Mouse (Mus musculus) hindbrain, embryonic 15.5 days (tissue): ENCODE data around the gene Olfr812. TPM values are rescaled to one million over a fixed set of nuclear protein-coding genes. Genes with fewer than 3 reads are reported as not detected.
"Not testable (repeated sequence)": the region's sequence is repeated elsewhere in the genome, so short reads cannot be mapped to it uniquely, and the experiment has no call there.

Experiments used
- ATAC-seq: fragments of 200-750 bp; cut with Nextera tagmentation; 2 replicates; pipeline ENCODE4 v1.8.0; 2017; ENCODE audit warnings: low read depth, moderate number of reproducible peaks, moderate TSS enrichment; ENCODE audit not compliant: low FRiP score
- H3K27ac ChIP-seq: fragments of 300-500 bp; sonication (generic); replicated peaks from 2 replicates; pipeline ENCODE4 v1.5.1; 2015; ENCODE audit warnings: mild to moderate bottlenecking, inconsistent platforms
- H3K27me3 ChIP-seq: fragments of 300-500 bp; sonication (generic); 2 replicates; pipeline ENCODE4 v1.6.1; 2015; ENCODE audit warnings: control low read depth, inconsistent platforms
- H3K36me3 ChIP-seq: fragments of 300-500 bp; sonication (generic); 2 replicates; pipeline ENCODE4 v1.6.1; 2015; ENCODE audit warnings: control low read depth, inconsistent platforms
- H3K4me1 ChIP-seq: fragments of 300-500 bp; sonication (generic); replicated peaks from 2 replicates; pipeline ENCODE4 v1.6.1; 2015; ENCODE audit warnings: control low read depth, inconsistent platforms
- H3K4me2 ChIP-seq: fragments of 300-500 bp; sonication (generic); 2 replicates; pipeline ENCODE4 v1.6.1; 2015; ENCODE audit warnings: moderate library complexity, mild to moderate bottlenecking, inconsistent platforms
- H3K4me3 ChIP-seq: fragments of 300-500 bp; sonication (generic); 2 replicates; pipeline ENCODE4 v1.5.1; 2015; ENCODE audit warnings: mild to moderate bottlenecking, inconsistent platforms
- H3K9ac ChIP-seq: fragments of 300-500 bp; sonication (generic); 2 replicates; pipeline ENCODE4 v1.6.1; 2015; ENCODE audit warnings: inconsistent platforms
- H3K9me3 ChIP-seq: fragments of 300-500 bp; sonication (generic); 2 replicates; pipeline ENCODE4 v1.6.1; 2016; ENCODE audit warnings: control low read depth, inconsistent platforms
- WGBS: fragments of 180-500 bp; shearing (Covaris S2); methylation state at CpG from one replicate; pipeline ENCODE4 v1.1.7; 2015; 5-methylcytosine and 5-hydroxymethylcytosine counted together
- polyA plus RNA-seq: library from polyadenylated mRNA; unstranded; fragments of >200 nt; fragmentation: Nextera tagmentation; extraction: Ambion mirVana; gene quantifications from 2 replicates; pipeline ENCODE4 v1.2.1, GENCODE M21; 2015

The Olfr812 gene
- polyA plus RNA-seq: not detected in 2 replicates

- Histone ChIP-seq H3K27me3 (no peaks in the 10 kb centered on the region), H3K9me3 (no peaks in the 10 kb centered on the region), H3K27ac (no peak within 1 kb of the TSS), H3K4me1 (no peaks in the 10 kb centered on the region), H3K36me3 (no peaks in the 10 kb centered on the region), H3K4me3 (no peak within 1 kb of the TSS), H3K4me2 (no peak within 1 kb of the TSS), H3K9ac (no peak within 1 kb of the TSS)
- whole genome bisulfite sequencing: 86% methylated on average over 1 of the region's 1 CpGs
- no peak for ATAC-seq
Measured at GRCm38 (mm10) chr10:129845994-129846393, at the start of gene Olfr812. Gene Olfr812 (minus strand): TSS chr10:129846094.

DNA sequence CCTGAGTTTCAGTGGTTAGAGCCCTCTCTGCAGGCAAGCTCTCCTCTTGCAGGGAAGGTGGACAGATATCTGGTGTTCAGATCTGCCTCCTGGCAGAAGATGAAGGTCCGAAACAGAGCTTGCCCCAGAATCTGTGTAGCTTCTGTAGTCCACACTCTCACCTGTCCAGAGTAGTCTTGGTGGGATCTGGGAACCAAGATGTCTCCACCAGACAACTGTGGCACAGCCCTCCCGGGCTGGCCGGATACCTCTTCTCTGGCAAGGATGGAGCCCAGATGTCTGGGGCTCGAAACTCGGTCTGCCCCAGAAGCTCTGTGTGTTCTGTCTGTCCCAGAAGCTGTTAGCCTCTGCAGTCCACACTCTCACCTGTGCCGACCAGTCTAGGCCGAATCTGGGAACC lies 40.0 kb upstream of the Olfr812 start:
- 85% methylated on average over 7 of the region's 7 CpGs for WGBS
- no peaks in the 10 kb centered on the region for H3K36me3 ChIP-seq
- H3K9me3 ChIP-seq: no peaks in the 10 kb centered on the region
- no peaks in the 10 kb centered on the region for H3K27me3 ChIP-seq
- H3K4me2 ChIP-seq: no peak overlapping the region
- ATAC-seq: no peak
- no peak overlapping the region for H3K4me3 ChIP-seq
- H3K9ac ChIP-seq: no peak overlapping the region
- H3K4me1 ChIP-seq: no peaks in the 10 kb centered on the region
- H3K27ac ChIP-seq: no peak overlapping the region

DNA sequence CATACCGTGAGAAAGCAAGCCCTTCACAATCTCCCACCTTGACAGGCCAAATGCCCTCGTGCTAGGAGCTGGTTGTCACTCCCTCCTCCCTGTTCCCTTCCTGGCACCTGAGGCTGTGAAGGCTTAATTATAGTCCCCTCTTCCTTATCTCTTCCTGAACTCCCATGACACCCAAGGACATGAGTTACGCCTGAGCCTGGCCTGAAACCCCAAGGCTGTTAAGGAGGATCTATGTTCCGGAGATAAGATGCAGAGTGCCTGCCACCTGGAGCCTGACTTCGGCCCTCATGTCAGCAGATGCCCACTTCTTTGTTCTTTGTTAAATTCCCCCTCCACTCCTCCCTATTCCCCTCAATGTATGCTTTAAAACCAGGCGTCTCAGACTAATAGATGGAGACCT lies 39.6 kb upstream of the Olfr812 start:
- 84% methylated on average over 6 of the region's 6 CpGs for WGBS
- not testable (repeated sequence) for H3K9me3 ChIP-seq

DNA sequence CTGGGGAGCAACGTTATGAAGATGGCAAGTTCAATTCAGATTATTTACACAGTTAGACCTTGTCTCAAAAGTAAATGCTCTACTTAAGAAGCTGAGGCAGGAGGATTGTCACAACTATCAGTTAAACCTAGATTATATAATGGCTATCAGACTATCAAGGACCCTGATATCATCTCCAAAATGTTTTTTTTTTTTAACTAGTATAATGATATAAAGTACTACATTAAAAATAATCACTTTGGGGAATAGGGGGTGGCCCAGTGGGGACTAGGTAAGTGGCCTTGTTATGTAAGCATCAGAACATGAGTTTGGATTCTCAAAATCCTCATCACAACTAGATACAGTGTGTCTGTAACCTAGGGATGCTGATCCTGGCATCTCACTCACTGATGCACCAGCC lies 33.9 kb upstream of the Olfr812 start, which contains the start of gene Olfr814:
Olfr814 (minus strand) TSS at position 101 of the 400 bp plus-strand sequence.
- not testable (repeated sequence) for H3K9me3 ChIP-seq, H3K4me3 ChIP-seq, ATAC-seq, H3K9ac ChIP-seq, H3K27me3 ChIP-seq, H3K4me1 ChIP-seq, H3K27ac ChIP-seq, H3K4me2 ChIP-seq, H3K36me3 ChIP-seq
- WGBS: 64% methylated on average over 1 of the region's 1 CpGs

More for the DNA sequence above, 39.6 kb upstream of the Olfr812 start:
- H3K27me3 ChIP-seq, H3K9ac ChIP-seq, H3K4me1 ChIP-seq, ATAC-seq, H3K4me3 ChIP-seq, H3K4me2 ChIP-seq, H3K27ac ChIP-seq, H3K36me3 ChIP-seq: not testable (repeated sequence)

- no peak for ATAC-seq
- Histone ChIP-seq H3K4me2 (no peak within 1 kb of the TSS), H3K9me3 (no peaks in the 10 kb centered on the region)
Measured at GRCm38 (mm10) chr10:129855067-129855466, 9.2 kb upstream of the Olfr812 start, which contains the start of gene Olfr813. Gene Olfr813 (plus strand): TSS chr10:129855367.

GRCm38 (mm10) chr10:129847343-129847742 lies 1.4 kb upstream of the Olfr812 start:
- Histone ChIP-seq H3K4me3 (no peak overlapping the region), H3K4me2 (no peak overlapping the region), H3K9me3 (no peaks in the 10 kb centered on the region), H3K36me3 (no peaks in the 10 kb centered on the region), H3K27ac (no peak overlapping the region), H3K4me1 (no peaks in the 10 kb centered on the region), H3K27me3 (no peaks in the 10 kb centered on the region), H3K9ac (no peak overlapping the region)
- ATAC-seq: no peak
- 42% methylated on average over 1 of the region's 1 CpGs for WGBS

More at GRCm38 (mm10) chr10:129855067-129855466, 9.2 kb upstream of the Olfr812 start, which contains the start of gene Olfr813:
- Histone ChIP-seq H3K36me3 (no peaks in the 10 kb centered on the region), H3K27me3 (no peaks in the 10 kb centered on the region), H3K4me1 (no peaks in the 10 kb centered on the region), H3K27ac (no peak within 1 kb of the TSS), H3K4me3 (no peak within 1 kb of the TSS), H3K9ac (no peak within 1 kb of the TSS)

GRCm38 (mm10) chr10:129804296-129804695 lies 41.6 kb downstream of the Olfr812 start, which contains the start of gene Olfr811:
Gene Olfr811 (minus strand): TSS chr10:129804396.
- Histone ChIP-seq H3K4me2 (no peak within 1 kb of the TSS), H3K4me1 (no peaks in the 10 kb centered on the region), H3K27me3 (no peaks in the 10 kb centered on the region), H3K27ac (no peak within 1 kb of the TSS), H3K36me3 (no peaks in the 10 kb centered on the region), H3K9me3 (no peaks in the 10 kb centered on the region), H3K4me3 (no peak within 1 kb of the TSS), H3K9ac (no peak within 1 kb of the TSS)
- no peak for ATAC-seq
- 85% methylated on average over 4 of the region's 4 CpGs for WGBS

GRCm38 (mm10) chr10:129794817-129795216 lies 51.1 kb downstream of the Olfr812 start, which contains the start of gene Olfr810:
Gene Olfr810 (minus strand): TSS chr10:129794917.
- no peak for ATAC-seq
- no peaks in the 10 kb centered on the region for H3K36me3 ChIP-seq
- H3K4me1 ChIP-seq: no peaks in the 10 kb centered on the region
- no peaks in the 10 kb centered on the region for H3K9me3 ChIP-seq
- H3K4me3 ChIP-seq: no peak within 1 kb of the TSS
- H3K4me2 ChIP-seq: no peak within 1 kb of the TSS
- H3K27me3 ChIP-seq: no peaks in the 10 kb centered on the region
- no peak within 1 kb of the TSS for H3K9ac ChIP-seq
- H3K27ac ChIP-seq: no peak within 1 kb of the TSS

Other genes with a start within 250 kb of the Olfr812 start
- gene Olfr796, start 233.5 kb downstream of the Olfr812 start, polyA plus RNA-seq: not detected in 2 replicates
- not detected in 2 replicates for gene Olfr798, start 218.2 kb downstream of the Olfr812 start, polyA plus RNA-seq
- gene Olfr799, start 208.6 kb downstream of the Olfr812 start, polyA plus RNA-seq: not detected in 2 replicates
- gene Olfr800, start 188.4 kb downstream of the Olfr812 start, polyA plus RNA-seq: not detected in 2 replicates
- not detected in 2 replicates for gene Olfr801, start 172.2 kb downstream of the Olfr812 start, polyA plus RNA-seq
- 0.04 TPM in 1 of 2 replicates, not detected in the other for gene Olfr802, start 157.9 kb downstream of the Olfr812 start, polyA plus RNA-seq
- gene Olfr803, start 151.8 kb downstream of the Olfr812 start, polyA plus RNA-seq: not detected in 2 replicates
- gene Olfr804, start 142.9 kb downstream of the Olfr812 start, polyA plus RNA-seq: not detected in 2 replicates
- gene Olfr805, start 116.7 kb downstream of the Olfr812 start, polyA plus RNA-seq: not detected in 2 replicates
- not detected in 2 replicates for gene Olfr806, start 104.2 kb downstream of the Olfr812 start, polyA plus RNA-seq
- gene Olfr807, start 88.3 kb downstream of the Olfr812 start, polyA plus RNA-seq: not detected in 2 replicates
- not detected in 2 replicates for gene Olfr808, start 80.6 kb downstream of the Olfr812 start, polyA plus RNA-seq
- not detected in 2 replicates for gene Olfr809, start 71.5 kb downstream of the Olfr812 start, polyA plus RNA-seq
- not detected in 2 replicates for gene Olfr810, start 51.2 kb downstream of the Olfr812 start, polyA plus RNA-seq
- gene Olfr811, start 41.7 kb downstream of the Olfr812 start, polyA plus RNA-seq: not detected in 2 replicates
- gene Olfr813, start 9.3 kb upstream of the Olfr812 start, polyA plus RNA-seq: not detected in 2 replicates
- not detected in 2 replicates for gene Olfr814, start 33.8 kb upstream of the Olfr812 start, polyA plus RNA-seq
- gene Olfr815, start 59.8 kb upstream of the Olfr812 start, polyA plus RNA-seq: not detected in 2 replicates
- gene Olfr816, start 69.5 kb upstream of the Olfr812 start, polyA plus RNA-seq: not detected in 2 replicates
- not detected in 2 replicates for gene Olfr818, start 103.0 kb upstream of the Olfr812 start, polyA plus RNA-seq
- not detected in 2 replicates for gene Olfr819, start 121.2 kb upstream of the Olfr812 start, polyA plus RNA-seq
- gene Olfr247, start 130.0 kb upstream of the Olfr812 start, polyA plus RNA-seq: not detected in 2 replicates
- gene Gm10310, start 139.0 kb upstream of the Olfr812 start, polyA plus RNA-seq: not detected in 2 replicates
- not detected in 2 replicates for gene Olfr820, start 166.5 kb upstream of the Olfr812 start, polyA plus RNA-seq
- gene Olfr821, start 184.3 kb upstream of the Olfr812 start, polyA plus RNA-seq: not detected in 2 replicates
- gene Olfr822, start 225.1 kb upstream of the Olfr812 start, polyA plus RNA-seq: not detected in 2 replicates